7 mouse cellular contexts compared by ENCODE assay signal in the genomic region with DNA sequence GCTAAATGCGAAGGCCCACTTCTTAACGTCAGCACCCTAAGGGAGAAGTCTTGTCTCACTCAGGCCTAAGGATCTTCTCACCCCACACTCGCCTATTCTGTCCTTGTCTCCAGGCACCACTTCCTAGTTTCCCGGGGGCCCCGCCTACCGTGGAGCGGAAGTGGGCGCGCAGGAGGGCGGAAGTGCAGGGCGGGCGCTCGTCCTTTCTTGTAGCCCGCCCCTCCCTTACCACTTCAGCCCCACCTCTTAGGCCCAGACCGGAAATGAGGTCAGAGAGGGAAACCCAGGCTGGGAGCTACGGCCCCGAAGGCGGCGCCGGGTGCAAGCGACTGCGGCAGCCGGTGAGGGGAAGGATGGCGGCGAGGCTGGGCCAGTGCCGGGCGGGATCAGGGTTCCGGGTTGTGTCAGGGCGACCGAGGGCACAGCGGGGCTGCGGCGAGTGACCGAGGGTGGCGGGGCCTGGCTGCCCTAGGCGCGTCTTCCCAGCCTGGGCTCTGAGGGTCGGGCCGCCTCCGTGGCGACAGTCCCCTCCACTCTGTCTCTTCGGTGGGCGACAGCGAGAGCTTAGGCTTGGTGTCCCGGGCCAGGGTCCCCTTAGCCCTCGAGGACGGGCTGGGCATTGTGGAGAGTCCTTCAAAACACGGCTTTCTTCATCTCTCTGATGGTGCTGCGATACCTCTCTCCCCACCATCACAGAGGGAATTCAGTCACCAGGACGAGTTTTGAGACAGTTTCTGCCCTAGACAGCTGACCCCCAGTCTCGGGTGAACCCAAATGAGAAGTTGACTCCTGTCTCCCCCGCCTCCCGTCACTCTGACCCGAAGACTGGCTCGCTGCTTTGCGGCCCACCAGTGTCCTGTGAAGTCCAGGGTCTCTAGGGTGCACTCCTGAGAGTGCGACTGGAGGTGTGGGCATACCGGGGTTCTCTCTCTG. TPM values are rescaled to one million over a fixed set of nuclear protein-coding genes. Genes with fewer than 3 reads are reported as not detected.
DNase-seq lines count a peak whose midpoint lies in the region; ATAC-seq and TF ChIP-seq lines count a peak whose summit lies in the region.

A gene (plus strand): TSS at position 255 of the 933 bp plus-strand sequence.

- H3K27ac ChIP-seq in embryonic facial prominence, embryonic 10.5 days (replicated peaks), result peak within 1 kb of the TSS; percentile 90
- peak within 1 kb of the TSS; percentile 76 for H3K27ac ChIP-seq in intestine, postnatal 0 days (ENCODE audit: low read depth, low read length)
- peak within 1 kb of the TSS; percentile 71 for H3K27ac ChIP-seq in midbrain, embryonic 12.5 days (replicated peaks)
- peak within 1 kb of the TSS; percentile 28 for H3K27ac ChIP-seq in small intestine, adult 2 months (ENCODE audit: insufficient read depth, low read depth, low read length)

- WGBS in embryonic facial prominence, embryonic 10.5 days, result under 1% methylated on average over 58 of the region's 58 CpGs
- WGBS in intestine, postnatal 0 days, result under 1% methylated on average over 58 of the region's 58 CpGs
- 1% methylated on average over 58 of the region's 58 CpGs for WGBS in midbrain, embryonic 12.5 days
- WGBS in small intestine, adult 2 months, result under 1% methylated on average over 58 of the region's 58 CpGs

- intact Hi-C loops in left cerebral cortex, postnatal 4 days (cut with DNase I), result loop anchor here (10.0 kb wide), 1 partner anchor 87 kb away; no protein-coding TSS in a partner anchor

- H3K9ac ChIP-seq in intestine, postnatal 0 days (ENCODE audit: low read depth, low read length), result peak within 1 kb of the TSS; percentile 85
- H3K9ac ChIP-seq in midbrain, embryonic 12.5 days (replicated peaks), result peak within 1 kb of the TSS; percentile 93

- H3K4me1 ChIP-seq in embryonic facial prominence, embryonic 10.5 days, result peaks cover 18% of the 10 kb centered on the region
- peaks cover 3% of the 10 kb centered on the region; the same call in 1 of the 2 replicates for H3K4me1 ChIP-seq in intestine, postnatal 0 days (replicated peaks; ENCODE audit: control insufficient read depth, insufficient read depth, low read length)
- peaks cover 37% of the 10 kb centered on the region for H3K4me1 ChIP-seq in midbrain, embryonic 12.5 days
- peaks cover 4% of the 10 kb centered on the region; the same call in 1 of the 2 replicates for H3K4me1 ChIP-seq in small intestine, adult 2 months (ENCODE audit: control insufficient read depth, insufficient read depth, insufficient read length, low read length)

- ATAC-seq in intestine, postnatal 0 days, result peak; percentile 100
- peak; percentile 99 for ATAC-seq in midbrain, embryonic 12.5 days (ENCODE audit: low FRiP score, low read depth)

- DNase-seq in adrenal gland, postnatal 10 days, result peak; percentile 97
- peak; percentile 97 for DNase-seq in embryonic facial prominence, embryonic 10.5 days (ENCODE audit: low spot score)
- DNase-seq in gonadal fat pad, adult 2 months (ENCODE audit: low read depth), result no peak
- DNase-seq in left cerebral cortex, postnatal 4 days, result peak; percentile 96

- TF ChIP-seq CTCF in intestine, postnatal 0 days (IDR thresholded peaks at IDR 0.05; ENCODE audit: low read depth), result 0 out of 2 replicates have a peak, but pooled peaks have one; percentile 5
- TF ChIP-seq CTCF in small intestine, adult 2 months (IDR thresholded peaks at IDR 0.05; ENCODE audit: extremely low read depth, insufficient read length, insufficient replicate concordance, low read depth, low read length), result no peak

- H3K27me3 ChIP-seq in embryonic facial prominence, embryonic 10.5 days (replicated peaks; ENCODE audit: low read depth, poor library complexity, severe bottlenecking), result no peaks in the 10 kb centered on the region
- H3K27me3 ChIP-seq in intestine, postnatal 0 days (replicated peaks; ENCODE audit: control insufficient read depth, insufficient read depth, low read length), result no peaks in the 10 kb centered on the region
- H3K27me3 ChIP-seq in midbrain, embryonic 12.5 days, result no peaks in the 10 kb centered on the region; the same call in 1 of the 2 replicates
- H3K27me3 ChIP-seq in small intestine, adult 2 months (ENCODE audit: control insufficient read depth, insufficient read depth, low read length), result no peaks in the 10 kb centered on the region

- peak within 1 kb of the TSS; percentile 96 for H3K4me3 ChIP-seq in embryonic facial prominence, embryonic 10.5 days
- H3K4me3 ChIP-seq in intestine, postnatal 0 days (ENCODE audit: low read depth, low read length), result peak within 1 kb of the TSS; percentile 79
- peak within 1 kb of the TSS; percentile 78 for H3K4me3 ChIP-seq in midbrain, embryonic 12.5 days
- H3K4me3 ChIP-seq in small intestine, adult 2 months (ENCODE audit: low read depth, low read length), result peak within 1 kb of the TSS; percentile 81

- H3K36me3 ChIP-seq in embryonic facial prominence, embryonic 10.5 days (replicated peaks), result peaks cover 25% of the 10 kb centered on the region
- H3K36me3 ChIP-seq in intestine, postnatal 0 days (ENCODE audit: control insufficient read depth, insufficient read depth), result peaks cover 16% of the 10 kb centered on the region; the same call in 1 of the 2 replicates
- peaks cover 23% of the 10 kb centered on the region for H3K36me3 ChIP-seq in midbrain, embryonic 12.5 days
- H3K36me3 ChIP-seq in small intestine, adult 2 months (ENCODE audit: control insufficient read depth, insufficient read depth, low read length), result peaks cover 6% of the 10 kb centered on the region

- H3K9me3 ChIP-seq in embryonic facial prominence, embryonic 10.5 days, result no peaks in the 10 kb centered on the region
- H3K9me3 ChIP-seq in intestine, postnatal 0 days (ENCODE audit: control insufficient read depth), result no peaks in the 10 kb centered on the region
- H3K9me3 ChIP-seq in midbrain, embryonic 12.5 days, result no peaks in the 10 kb centered on the region

- H3K4me2 ChIP-seq in intestine, postnatal 0 days (replicated peaks; ENCODE audit: low read depth), result peak within 1 kb of the TSS; percentile 87
- peak within 1 kb of the TSS; percentile 88 for H3K4me2 ChIP-seq in midbrain, embryonic 12.5 days (replicated peaks)

- peak; percentile 90 for TF ChIP-seq POLR2A in small intestine, adult 2 months (IDR thresholded peaks at IDR 0.05; ENCODE audit: low read depth, low read length)

RNA-seq across cellular contexts. Expression of the gene that starts here (rescaled TPM):
- total RNA-seq in adrenal gland, postnatal 10 days (2021), result 10 to 100 TPM; 21.8 to 23.1 TPM
- polyA plus RNA-seq in embryonic facial prominence, embryonic 10.5 days (2016; fragmentation: Nextera tagmentation; extraction: Ambion mirVana), result 16.5 and 16.8 TPM in 2 replicates
- 13.6 and 14.8 TPM in 2 replicates for polyA plus RNA-seq in gonadal fat pad, adult 2 months (2012; rRNA removed)
- 5.5 and 6.7 TPM in 2 replicates for polyA plus RNA-seq in intestine, postnatal 0 days (2015; fragmentation: Nextera tagmentation; extraction: Ambion mirVana)
- total RNA-seq in left cerebral cortex, postnatal 4 days (2021), result 10 to 100 TPM; 47.9 to 50.8 TPM
- polyA plus RNA-seq in midbrain, embryonic 12.5 days (2016; fragmentation: Nextera tagmentation; extraction: Ambion mirVana), result 24.6 and 26.4 TPM in 2 replicates
- polyA plus RNA-seq in small intestine, adult 2 months (2012; rRNA removed), result 2.3 and 4.3 TPM in 2 replicates

Comparison
In these comparisons a context has a peak if more than half of its experiments do, and no peak if none do; other contexts are left out.
1. H3K27ac ChIP-seq: peak in every context shown above with its lines; median percentile 90 in embryonic facial prominence, embryonic 10.5 days; 76 in intestine, postnatal 0 days; 71 in midbrain, embryonic 12.5 days; 28 in small intestine, adult 2 months.